Mouse (Mus musculus) midbrain, embryonic 14.5 days (tissue): Measurements from ENCODE around the gene Anks1b. TPM values are rescaled to one million over a fixed set of nuclear protein-coding genes. Genes with fewer than 3 reads are reported as not detected.
"Not testable (repeated sequence)": the region's sequence is repeated elsewhere in the genome, so short reads cannot be mapped to it uniquely, and the experiment has no call there.

Experiments
- ATAC-seq: fragments of 200-750 bp; cut with Nextera tagmentation; 2 replicates; pipeline ENCODE4 v1.8.0; 2017; ENCODE audit warnings: moderate number of reproducible peaks, moderate library complexity; ENCODE audit not compliant: low FRiP score, low TSS enrichment
- DNase-seq: peaks from one replicate; pipeline ENCODE4 v3.0.0-alpha.2; 2015
- H3K27ac ChIP-seq: fragments of 300-500 bp; sonication (generic); replicated peaks from 2 replicates; pipeline ENCODE4 v1.5.1; 2014; ENCODE audit warnings: mild to moderate bottlenecking, low read depth, low read length, moderate library complexity
- H3K27me3 ChIP-seq: fragments of 300-500 bp; sonication (generic); 2 replicates; pipeline ENCODE4 v1.6.1; 2014; ENCODE audit warnings: low read length, control low read depth, mixed read lengths; ENCODE audit not compliant: control insufficient read depth, insufficient read depth
- H3K36me3 ChIP-seq: fragments of 300-500 bp; sonication (generic); 2 replicates; pipeline ENCODE4 v1.6.1; 2014; ENCODE audit warnings: low read length, control low read depth; ENCODE audit not compliant: control insufficient read depth, insufficient read depth
- H3K4me1 ChIP-seq: fragments of 300-500 bp; sonication (generic); 2 replicates; pipeline ENCODE4 v1.6.1; 2014; ENCODE audit warnings: mild to moderate bottlenecking, antibody characterized with exemption, low read length, control low read depth; ENCODE audit not compliant: control insufficient read depth, insufficient read depth
- H3K4me2 ChIP-seq: fragments of 300-500 bp; sonication (generic); 2 replicates; pipeline ENCODE4 v1.6.1; 2014; ENCODE audit warnings: mild to moderate bottlenecking, low read length, moderate library complexity
- H3K4me3 ChIP-seq: fragments of 300-500 bp; sonication (generic); replicated peaks from 2 replicates; pipeline ENCODE4 v1.5.1; 2014; ENCODE audit warnings: low read depth, low read length
- H3K9ac ChIP-seq: fragments of 300-500 bp; sonication (generic); replicated peaks from 2 replicates; pipeline ENCODE4 v1.6.1; 2014; ENCODE audit warnings: mild to moderate bottlenecking, low read length, moderate library complexity
- H3K9me3 ChIP-seq: fragments of 300-500 bp; sonication (generic); 2 replicates; pipeline ENCODE4 v1.6.1; 2016; ENCODE audit warnings: low read length, control low read depth, mixed read lengths; ENCODE audit not compliant: control insufficient read depth
- WGBS: fragments of 180-500 bp; shearing (Covaris S2); extraction: QIAGEN DNeasy Blood & Tissue Kit; methylation state at CpG from one replicate; pipeline ENCODE4 v1.1.7; 2014; 5-methylcytosine and 5-hydroxymethylcytosine counted together
- polyA plus RNA-seq: library from polyadenylated mRNA; unstranded; fragments of >200 nt; fragmentation: Nextera tagmentation; extraction: Ambion mirVana; gene quantifications from 2 replicates; pipeline ENCODE4 v1.2.1, GENCODE M21; 2014

Gene Anks1b
- polyA plus RNA-seq, 1 experiment from 2014 or later, result 73.1 TPM

- no peaks in the 10 kb centered on the region for H3K36me3 ChIP-seq
- H3K4me2 ChIP-seq, result no peak overlapping the region
- ATAC-seq (no peak), DNase-seq (no peak)
- H3K4me1 ChIP-seq, result no peaks in the 10 kb centered on the region
- H3K9me3 ChIP-seq, result peaks cover 6% of the 10 kb centered on the region; the same call in 1 of the 2 replicates
- WGBS, result 88% methylated on average over 7 of the region's 7 CpGs
- H3K27me3 ChIP-seq, result no peaks in the 10 kb centered on the region
- no peak overlapping the region for H3K9ac ChIP-seq
- H3K27ac ChIP-seq, result no peak overlapping the region
- H3K4me3 ChIP-seq, result no peak overlapping the region
Observed at GRCm38 (mm10) chr10:90630099-90630698, 756.9 kb downstream of the Anks1b start.

GRCm38 (mm10) chr10:90630794-90631193 is 757.5 kb downstream of the Anks1b start:
- H3K4me3 ChIP-seq, H3K9ac ChIP-seq, H3K9me3 ChIP-seq, DNase-seq, H3K4me2 ChIP-seq, H3K27ac ChIP-seq, H3K27me3 ChIP-seq, H3K36me3 ChIP-seq, H3K4me1 ChIP-seq, ATAC-seq: not testable (repeated sequence)
- 86% methylated on average over 3 of the region's 3 CpGs for WGBS

GRCm38 (mm10) chr10:90637352-90637751 is 764.0 kb downstream of the Anks1b start:
- H3K27me3 ChIP-seq, result no peaks in the 10 kb centered on the region
- no peak overlapping the region for H3K27ac ChIP-seq
- no peak overlapping the region for H3K9ac ChIP-seq
- no peak for DNase-seq
- H3K9me3 ChIP-seq, result peaks cover 6% of the 10 kb centered on the region; the same call in 1 of the 2 replicates
- no peaks in the 10 kb centered on the region for H3K4me1 ChIP-seq
- ATAC-seq, result no peak
- H3K4me2 ChIP-seq, result no peak overlapping the region
- H3K4me3 ChIP-seq, result no peak overlapping the region
- 80% methylated on average over 4 of the region's 4 CpGs for WGBS
- no peaks in the 10 kb centered on the region for H3K36me3 ChIP-seq

- WGBS, result 85% methylated on average over 2 of the region's 2 CpGs
- H3K27me3 ChIP-seq, result no peaks in the 10 kb centered on the region
- H3K36me3 ChIP-seq, result no peaks in the 10 kb centered on the region
- no peak overlapping the region for H3K4me2 ChIP-seq
- H3K27ac ChIP-seq, result no peak overlapping the region
- H3K4me3 ChIP-seq, result no peak overlapping the region
- no peak for ATAC-seq
- no peaks in the 10 kb centered on the region for H3K4me1 ChIP-seq
- H3K9ac ChIP-seq, result no peak overlapping the region
- no peak for DNase-seq
- H3K9me3 ChIP-seq, result no peaks in the 10 kb centered on the region
Observed at GRCm38 (mm10) chr10:90649681-90650080, 776.4 kb downstream of the Anks1b start.

- 68% methylated on average over 7 of the region's 7 CpGs for WGBS
- H3K4me2 ChIP-seq, result no peak overlapping the region
- H3K36me3 ChIP-seq, result no peaks in the 10 kb centered on the region
- no peak overlapping the region for H3K27ac ChIP-seq
- H3K27me3 ChIP-seq, result no peaks in the 10 kb centered on the region
- no peak overlapping the region for H3K9ac ChIP-seq
- H3K4me3 ChIP-seq, result no peak overlapping the region
- H3K4me1 ChIP-seq, result no peaks in the 10 kb centered on the region
- no peaks in the 10 kb centered on the region for H3K9me3 ChIP-seq
- ATAC-seq, result no peak
- DNase-seq, result peak; percentile 49
Observed at GRCm38 (mm10) chr10:90657416-90658120, 784.3 kb downstream of the Anks1b start.

- no peak for ATAC-seq
- 95% methylated on average over 2 of the region's 2 CpGs for WGBS
- Histone ChIP-seq H3K36me3 (no peaks in the 10 kb centered on the region), H3K27ac (no peak overlapping the region), H3K9me3 (no peaks in the 10 kb centered on the region), H3K27me3 (no peaks in the 10 kb centered on the region), H3K4me3 (no peak overlapping the region), H3K4me1 (no peaks in the 10 kb centered on the region), H3K9ac (no peak overlapping the region), H3K4me2 (no peak overlapping the region)
- DNase-seq, result no peak
Observed at GRCm38 (mm10) chr10:90666746-90667145, 793.4 kb downstream of the Anks1b start.

- no peaks in the 10 kb centered on the region for H3K27me3 ChIP-seq
- no peaks in the 10 kb centered on the region for H3K9me3 ChIP-seq
- H3K4me2 ChIP-seq, result no peak overlapping the region
- 87% methylated on average over 3 of the region's 3 CpGs for WGBS
- no peak for ATAC-seq
- no peaks in the 10 kb centered on the region for H3K36me3 ChIP-seq
- no peak overlapping the region for H3K4me3 ChIP-seq
- no peaks in the 10 kb centered on the region for H3K4me1 ChIP-seq
- H3K9ac ChIP-seq, result no peak overlapping the region
- DNase-seq, result no peak
- H3K27ac ChIP-seq, result no peak overlapping the region
Observed at GRCm38 (mm10) chr10:90670291-90670690, 797.0 kb downstream of the Anks1b start.

- Histone ChIP-seq H3K27me3 (no peaks in the 10 kb centered on the region), H3K4me1 (no peaks in the 10 kb centered on the region), H3K4me3 (no peak overlapping the region), H3K36me3 (no peaks in the 10 kb centered on the region), H3K27ac (no peak overlapping the region), H3K9ac (no peak overlapping the region), H3K9me3 (no peaks in the 10 kb centered on the region), H3K4me2 (no peak overlapping the region)
- 85% methylated on average over 3 of the region's 3 CpGs for WGBS
- ATAC-seq, result no peak
- DNase-seq, result no peak
Observed at GRCm38 (mm10) chr10:90672135-90672534, 798.8 kb downstream of the Anks1b start.

- H3K36me3 ChIP-seq, result no peaks in the 10 kb centered on the region
- WGBS, result 85% methylated on average over 10 of the region's 10 CpGs
- no peaks in the 10 kb centered on the region for H3K9me3 ChIP-seq
- H3K4me3 ChIP-seq, result no peak overlapping the region
- no peaks in the 10 kb centered on the region for H3K27me3 ChIP-seq
- H3K27ac ChIP-seq, result no peak overlapping the region
- H3K4me1 ChIP-seq, result no peaks in the 10 kb centered on the region
- ATAC-seq, result no peak
- no peak overlapping the region for H3K4me2 ChIP-seq
- DNase-seq, result no peak
- no peak overlapping the region for H3K9ac ChIP-seq
Observed at GRCm38 (mm10) chr10:90674362-90674761, 801.1 kb downstream of the Anks1b start.
